10 mouse cellular contexts compared by ENCODE assay signal in genomic region chr7:35266666-35267065, GRCm38 (mm10). TPM values are rescaled to one million over a fixed set of nuclear protein-coding genes. Genes with fewer than 3 reads are reported as not detected.
DNase-seq lines count a peak whose midpoint lies in the region; ATAC-seq and TF ChIP-seq lines count a peak whose summit lies in the region.
"Had no signal": no experiment of that assay in that cellular context is flagged by ENCODE, and none has a peak within 500 bp of the region (broad histone marks: within the 10 kb centered on the region; RNA-seq: fewer than 3 reads in every experiment).

No protein-coding gene starts in this region.

- H3K4me1 ChIP-seq in kidney, postnatal 0 days (replicated peaks; ENCODE audit: insufficient read depth, low read length): no peaks in the 10 kb centered on the region
- H3K4me1 ChIP-seq in E14TG2a.4 (replicated peaks; ENCODE audit: low read depth, low read length): peaks cover 32% of the 10 kb centered on the region
- H3K4me1 ChIP-seq in cortical plate, adult 2 months (ENCODE audit: control insufficient read depth, insufficient read depth, low read length): no peaks in the 10 kb centered on the region

- no peak for DNase-seq in kidney, postnatal 0 days (ENCODE audit: low spot score)
- no peak for DNase-seq in kidney, adult 18-20 months
- peak; percentile 20 for DNase-seq in 3T3-L1 (ENCODE audit: low read depth, low spot score)
- DNase-seq in embryo, embryonic 10.5 days (ENCODE audit: low spot score): no peak
- no peak for DNase-seq in left cerebral cortex, adult 8-10 months (ENCODE audit: low spot score in 2 of 2)
- DNase-seq in layer of hippocampus, postnatal 10 days (ENCODE audit: low spot score in 2 of 2): no peak
- DNase-seq: cerebellum, adult 11 months had no signal

- 71% methylated on average over 4 of the region's 4 CpGs for WGBS in kidney, postnatal 0 days

- ATAC-seq in kidney, postnatal 0 days (replicated peaks; ENCODE audit: low FRiP score, low read depth): no peak

- H3K9me3 ChIP-seq in kidney, postnatal 0 days (replicated peaks; ENCODE audit: low read length): no peaks in the 10 kb centered on the region
- no peaks in the 10 kb centered on the region for H3K9me3 ChIP-seq in E14TG2a.4 (ENCODE audit: low read length)
- H3K9me3 ChIP-seq: liver, embryonic 15.5 days had no signal

- no peak overlapping the region for H3K9ac ChIP-seq in kidney, postnatal 0 days (ENCODE audit: low read depth, low read length)
- H3K9ac ChIP-seq: liver, embryonic 15.5 days had no signal

- H3K27me3 ChIP-seq in kidney, postnatal 0 days (ENCODE audit: insufficient read depth, low read length): no peaks in the 10 kb centered on the region
- H3K27me3 ChIP-seq in E14TG2a.4 (ENCODE audit: insufficient read depth, low read length): peaks cover 20% of the 10 kb centered on the region
- H3K27me3 ChIP-seq: liver, embryonic 15.5 days had no signal

- TF ChIP-seq CTCF in kidney, postnatal 0 days (IDR thresholded peaks at IDR 0.05; ENCODE audit: low read depth): peak; percentile 46; the same call in 1 of the 2 replicates
- peak; percentile 100 for TF ChIP-seq CTCF in E14TG2a.4 (conservative IDR thresholded peaks at IDR 0.05; ENCODE audit: low read length)
- 0 out of 2 replicates have a peak, but pooled peaks have one; percentile 10 for TF ChIP-seq CTCF in cortical plate, adult 2 months (IDR thresholded peaks at IDR 0.05; ENCODE audit: extremely low read depth, insufficient read depth, low read length)

- H3K4me3 ChIP-seq in kidney, postnatal 0 days (replicated peaks; ENCODE audit: low read depth, low read length): no peak overlapping the region
- no peak overlapping the region for H3K4me3 ChIP-seq in E14TG2a.4 (replicated peaks; ENCODE audit: low read length)
- no peak overlapping the region for H3K4me3 ChIP-seq in cortical plate, adult 2 months (ENCODE audit: insufficient read depth, low read length)
- H3K4me3 ChIP-seq: liver, embryonic 15.5 days had no signal

- H3K36me3 ChIP-seq in kidney, postnatal 0 days (ENCODE audit: insufficient read depth, low read length): no peaks in the 10 kb centered on the region
- H3K36me3 ChIP-seq in E14TG2a.4 (ENCODE audit: insufficient read depth, low read length): no peaks in the 10 kb centered on the region
- H3K36me3 ChIP-seq: liver, embryonic 15.5 days had no signal

- no peak overlapping the region for H3K27ac ChIP-seq in kidney, postnatal 0 days
- no peak overlapping the region for H3K27ac ChIP-seq in cortical plate, adult 2 months (ENCODE audit: insufficient read depth, low read length)
- H3K27ac ChIP-seq: liver, embryonic 15.5 days had no signal

- no peak overlapping the region for H3K4me2 ChIP-seq in kidney, postnatal 0 days (ENCODE audit: low read length)
- H3K4me2 ChIP-seq: liver, embryonic 15.5 days had no signal

- no peak for TF ChIP-seq POLR2A in cortical plate, adult 2 months (IDR thresholded peaks at IDR 0.05; ENCODE audit: extremely low read depth, insufficient read depth, low read length)

RNA-seq across cellular contexts. Expression of gene Lrp3, which starts 51.4 kb away (rescaled TPM):
- 3.7 and 4.1 TPM in 2 replicates for polyA plus RNA-seq in kidney, postnatal 0 days (2015; fragmentation: Nextera tagmentation; extraction: Ambion mirVana)
- polyA plus RNA-seq in cortical plate, adult 2 months (2012; rRNA removed): 56.7 and 57.3 TPM in 2 replicates
- total RNA-seq in left cerebral cortex, adult 8-10 months (2022): 10 to 100 TPM; 74.3 to 86.0 (median 77.5) TPM
- 10 to 100 TPM; 80.4 to 83.8 TPM for total RNA-seq in layer of hippocampus, postnatal 10 days (2021)

RNA-seq across cellular contexts. Expression of gene Gpatch1, which starts 51.6 kb away (rescaled TPM):
- 17.0 and 17.6 TPM in 2 replicates for polyA plus RNA-seq in kidney, postnatal 0 days (2015; fragmentation: Nextera tagmentation; extraction: Ambion mirVana)
- polyA plus RNA-seq in cortical plate, adult 2 months (2012; rRNA removed): 21.7 and 24.1 TPM in 2 replicates
- 10 to 100 TPM; 24.2 to 27.5 (median 25.3) TPM for total RNA-seq in left cerebral cortex, adult 8-10 months (2022)
- total RNA-seq in layer of hippocampus, postnatal 10 days (2021): 10 to 100 TPM; 24.7 to 28.2 TPM

Comparison
In these comparisons a context has a peak if more than half of its experiments do, and no peak if none do; other contexts are left out.
1. CTCF ChIP-seq: peak in every context shown above with its lines; median percentile 100 in E14TG2a.4; 46 in kidney, postnatal 0 days; 10 in cortical plate, adult 2 months.